Mouse (Mus musculus) frontal cortex, adult (tissue): ENCODE results near the gene Ptges2.

Experiments used
- ATAC-seq: cut with Nextera tagmentation; 2 replicates; pipeline ENCODE4 v1.9.2; 2017; ENCODE audit warnings: mild to moderate bottlenecking, moderate library complexity, mixed read lengths; ENCODE audit not compliant: low TSS enrichment

Ptges2 gene

GRCm38 (mm10) chr2:32374191-32374590 is 21.5 kb upstream of the Ptges2 start:
- ATAC-seq: no peak

- ATAC-seq: no peak; the same call in 1 of the 2 replicates
These were observed 20.3 kb upstream of the Ptges2 start for GRCm38 (mm10) chr2:32375317-32375940.

DNA sequence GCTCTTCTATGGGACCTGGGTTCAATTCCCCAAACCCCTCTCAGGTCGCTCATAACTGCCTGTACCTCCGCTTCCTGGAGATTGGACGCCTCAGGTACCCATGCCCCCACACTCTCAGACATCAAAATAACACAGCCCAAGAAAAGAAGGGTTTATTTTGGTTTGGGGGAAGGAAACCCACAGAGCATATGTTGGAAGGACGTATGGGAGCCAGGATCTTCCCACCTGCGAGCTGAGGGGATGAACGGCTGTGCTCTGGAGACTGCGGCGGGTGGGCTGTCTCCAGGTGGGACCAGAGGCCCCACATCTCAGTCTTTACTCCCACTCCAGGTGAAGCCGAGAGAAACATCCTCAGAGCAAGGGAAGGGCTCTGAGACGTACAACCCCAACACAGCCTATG is 18.7 kb upstream of the Ptges2 start:
- ATAC-seq: peak; percentile 32

GRCm38 (mm10) chr2:32380001-32380500 is 15.6 kb upstream of the Ptges2 start:
- ATAC-seq: no peak

- peak; percentile 8 for ATAC-seq
These were observed 14.4 kb upstream of the Ptges2 start for GRCm38 (mm10) chr2:32381141-32381774.

DNA sequence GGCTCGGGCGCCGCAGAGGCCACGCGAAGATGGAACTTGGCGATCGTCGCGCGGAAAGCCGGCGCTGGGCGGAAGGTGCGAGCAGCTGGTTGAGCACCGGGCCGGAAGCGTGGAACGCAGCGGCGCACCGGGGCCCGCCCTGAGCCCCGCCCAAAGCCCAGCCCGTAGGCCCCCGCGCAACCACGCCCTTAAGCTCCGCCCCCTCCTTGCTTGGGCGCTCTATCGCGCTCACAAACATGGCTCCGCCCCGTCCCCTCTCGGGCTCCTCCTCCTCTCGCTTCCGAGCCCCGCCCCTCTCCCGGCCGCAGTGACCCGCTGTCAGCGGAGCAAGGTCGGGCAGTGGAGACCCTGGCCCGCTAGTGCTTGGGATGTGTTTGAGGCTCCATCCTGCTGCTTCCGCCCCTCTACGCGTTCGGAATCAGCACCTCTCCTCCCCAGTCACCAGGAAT is 13.9 kb upstream of the Ptges2 start, which contains the start of gene 1110008P14Rik:
Gene 1110008P14Rik (minus strand): TSS at position 164 of the 449 bp plus-strand sequence.
- ATAC-seq: peak; percentile 64

DNA sequence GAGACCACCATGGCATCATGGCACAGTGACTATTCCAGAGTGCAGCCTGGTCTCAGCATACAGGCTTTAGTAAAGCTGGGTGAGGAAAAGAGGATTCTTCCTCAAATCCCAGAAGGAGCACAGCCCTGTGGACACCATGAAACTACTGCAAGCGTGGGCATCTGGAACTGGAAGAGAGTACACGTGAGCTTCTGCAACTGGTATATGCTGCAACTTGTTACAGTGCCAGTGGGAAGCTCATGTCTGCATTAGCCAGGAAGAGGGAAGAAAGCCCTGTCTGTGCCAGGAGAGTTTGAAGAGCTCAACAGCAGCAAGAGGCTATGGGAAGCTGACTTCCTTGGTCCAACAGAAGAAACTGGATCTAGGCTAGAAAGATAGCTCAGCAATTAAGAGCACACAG is 13.0 kb upstream of the Ptges2 start:
- no peak for ATAC-seq

DNA sequence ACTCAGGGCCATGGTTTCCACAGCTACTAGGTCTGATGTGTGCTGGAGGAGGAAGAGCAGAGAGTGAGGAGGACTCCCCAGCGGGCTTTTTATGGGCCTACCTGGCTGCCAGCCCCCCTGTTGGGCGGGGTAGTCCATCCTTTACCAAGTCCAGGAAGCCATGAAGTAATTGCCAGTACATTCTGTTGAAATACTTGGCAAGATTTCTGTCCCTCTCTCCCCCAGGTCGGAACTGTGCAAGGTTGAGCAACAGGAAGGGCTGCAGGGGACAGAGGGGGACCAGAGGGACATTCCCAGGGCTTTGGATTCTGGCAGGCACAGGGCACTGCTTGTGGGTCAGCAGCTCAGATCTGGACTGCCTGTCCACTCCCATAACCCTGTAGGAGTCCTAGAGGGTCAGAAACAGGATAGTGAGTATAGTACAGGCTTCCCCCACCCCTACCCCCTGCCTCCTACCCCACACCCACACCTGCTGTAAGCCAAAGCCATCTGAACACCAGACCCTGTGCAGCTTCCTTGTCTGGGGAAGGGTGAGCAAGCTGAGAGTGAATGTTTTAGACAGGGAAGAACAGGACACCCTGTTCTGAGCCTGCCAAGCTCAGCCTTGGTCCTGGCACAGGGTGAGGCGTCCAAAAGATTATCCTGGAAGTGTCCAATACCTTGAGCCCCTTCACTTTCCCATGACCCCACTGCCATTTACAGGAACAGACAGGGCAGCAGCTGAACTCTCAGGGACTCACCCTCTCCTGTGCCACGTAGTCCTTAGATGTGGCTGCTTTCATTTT is 7.8 kb upstream of the Ptges2 start, which contains the start of gene Lcn2:
Gene Lcn2 (minus strand): TSS at position 547 of the 785 bp plus-strand sequence.
- ATAC-seq: no peak

DNA sequence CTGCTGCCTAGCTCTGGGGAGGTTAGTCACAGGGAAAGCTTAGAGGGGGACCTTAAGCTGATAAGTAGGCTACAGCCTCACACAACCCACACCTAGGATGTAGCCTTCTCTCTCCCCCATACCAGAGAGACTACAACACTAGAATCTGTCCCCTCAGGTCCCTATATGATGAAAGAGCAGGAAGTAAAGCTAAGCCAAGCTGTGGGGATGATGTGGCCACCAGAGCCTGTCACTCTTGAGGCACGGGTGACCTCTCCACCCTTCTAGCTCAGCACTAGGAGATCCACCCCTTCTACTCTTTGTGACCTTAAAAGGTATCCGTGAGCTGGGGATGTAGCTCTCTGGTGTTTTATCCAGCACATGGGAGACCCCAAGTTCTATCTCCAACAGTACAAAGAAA is 6.5 kb upstream of the Ptges2 start:
- no peak for ATAC-seq

DNA sequence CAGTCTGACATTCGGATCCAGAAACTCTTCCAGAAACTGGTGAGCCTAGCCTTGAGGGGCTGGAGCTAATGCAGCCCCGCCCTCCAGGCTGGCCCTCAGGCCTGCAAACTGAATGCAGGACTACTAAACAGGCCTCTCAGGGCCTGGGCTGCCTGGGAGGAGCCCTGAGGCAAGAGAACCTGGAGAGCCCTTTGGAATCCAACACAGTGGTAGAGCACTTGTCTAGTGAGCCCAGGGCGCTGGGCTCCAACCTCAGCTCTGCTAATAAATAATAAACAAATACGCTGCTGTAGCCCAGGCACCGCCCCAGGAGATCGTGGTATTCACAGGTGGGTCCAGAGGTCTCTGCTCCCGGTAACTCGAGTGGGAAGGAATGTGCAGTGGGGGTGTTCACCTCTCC is 4.8 kb upstream of the Ptges2 start:
- no peak for ATAC-seq

DNA sequence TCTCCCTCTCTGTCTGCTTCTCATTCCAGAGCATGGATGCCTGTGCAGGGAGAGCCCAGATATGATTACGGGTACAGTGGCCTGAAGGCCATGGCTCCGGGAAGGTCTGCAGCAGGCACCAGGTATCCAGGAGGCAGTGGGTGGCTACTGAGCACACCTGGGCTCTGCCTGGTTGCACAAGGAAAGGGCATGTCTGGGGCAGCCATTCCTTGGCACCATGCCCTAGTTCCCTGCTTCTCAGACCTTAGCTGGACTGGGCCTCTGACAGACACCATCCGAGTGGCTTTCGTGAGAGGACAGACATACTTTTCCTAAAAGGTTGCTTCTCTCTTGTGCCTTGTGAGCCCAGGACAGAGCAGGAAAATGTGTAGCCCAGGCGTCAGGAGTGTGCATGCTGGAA is 3.6 kb upstream of the Ptges2 start:
- ATAC-seq: no peak

GRCm38 (mm10) chr2:32394973-32395372 is 723 bp upstream of the Ptges2 start:
- peak; percentile 5; the same call in 1 of the 2 replicates for ATAC-seq

DNA sequence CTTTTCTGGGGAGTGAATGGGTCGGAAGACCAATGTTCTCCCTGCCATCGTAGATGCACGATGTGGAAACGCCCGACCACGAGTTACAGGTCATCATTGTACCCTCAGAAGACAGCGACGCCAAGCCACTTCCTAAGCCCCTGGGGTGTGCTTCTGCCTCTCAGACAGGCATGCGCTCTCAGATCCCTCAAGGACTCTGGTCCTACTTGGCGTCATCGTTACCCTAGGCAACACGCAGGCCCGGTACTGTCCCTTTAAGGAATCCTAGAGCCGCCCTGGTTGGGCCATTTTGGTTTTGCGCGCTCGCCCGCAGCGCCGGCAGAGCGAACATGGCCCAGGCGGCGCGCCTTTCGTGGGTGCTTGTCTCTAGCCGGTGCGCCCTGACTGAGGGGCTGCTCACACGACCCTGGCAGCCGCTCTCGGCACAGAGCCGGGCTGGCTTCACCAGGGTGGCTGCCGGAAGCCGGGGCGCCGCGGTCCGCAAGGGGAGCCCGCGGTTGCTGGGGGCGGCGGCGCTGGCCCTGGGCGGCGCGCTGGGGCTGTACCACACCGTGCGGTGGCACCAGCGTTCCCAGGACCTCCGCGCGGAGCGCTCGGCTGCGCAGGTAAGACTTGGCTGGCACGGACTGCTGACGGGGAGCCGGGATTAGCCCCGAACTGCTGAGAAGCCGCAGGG is 388 bp downstream of the Ptges2 start:
- ATAC-seq: peak; percentile 93

DNA sequence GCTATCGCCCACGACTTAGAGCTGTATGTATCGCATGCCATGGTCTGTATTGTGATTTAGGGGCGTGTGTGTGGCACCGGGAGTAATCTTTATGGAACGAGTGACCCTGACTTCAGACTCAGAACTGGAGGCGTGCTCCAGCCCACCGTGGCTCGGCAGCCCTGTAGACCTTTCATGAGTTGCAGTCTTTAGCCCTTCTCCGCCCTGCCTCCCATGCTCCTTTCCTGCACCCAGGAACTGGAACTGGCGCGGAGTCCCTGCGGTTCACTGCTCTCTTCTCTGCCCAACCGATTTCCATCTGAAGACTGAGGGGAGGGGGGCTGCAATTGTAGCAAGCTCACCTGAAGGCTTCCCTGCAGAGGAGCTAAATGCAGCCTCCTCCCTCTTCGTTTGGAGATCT is 999 bp downstream of the Ptges2 start:
- no peak for ATAC-seq

- peak; percentile 68 for ATAC-seq
These were observed 9.0 kb downstream of the Ptges2 start for GRCm38 (mm10) chr2:32404663-32405062.

DNA sequence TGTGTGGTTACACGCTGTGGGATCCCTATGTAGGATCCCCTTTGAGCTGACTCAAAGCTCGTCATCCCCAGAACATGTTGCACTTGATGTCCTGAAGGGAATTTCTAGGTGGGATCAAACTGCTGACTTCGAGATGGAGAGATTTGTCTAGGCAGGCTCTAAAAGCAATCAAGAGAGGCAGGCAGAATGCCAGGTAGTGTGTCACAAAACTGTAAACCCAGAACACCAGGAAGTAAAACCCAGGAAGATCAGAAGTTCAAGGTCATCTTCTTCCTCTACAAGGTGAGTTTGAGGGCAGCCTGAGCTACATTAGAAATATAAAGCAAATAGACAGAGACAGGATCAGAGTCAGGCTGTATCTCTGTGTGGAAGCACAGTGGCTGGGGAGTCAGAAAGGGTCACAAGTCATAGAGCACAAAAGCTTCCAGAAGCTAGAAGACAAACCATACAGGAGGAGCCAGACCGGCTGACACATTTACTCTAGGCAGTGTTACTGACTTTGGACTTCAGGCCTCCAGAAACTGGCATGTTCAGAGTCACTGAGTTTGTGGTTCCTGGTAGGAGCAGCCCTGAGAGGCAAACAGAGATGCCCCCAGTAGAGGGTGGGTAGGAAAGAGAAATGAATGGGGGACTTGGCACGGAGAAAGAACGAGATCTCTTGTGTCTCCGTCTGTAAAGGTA is 11.6 kb downstream of the Ptges2 start:
- no peak for ATAC-seq

GRCm38 (mm10) chr2:32408429-32409424 is 13.0 kb downstream of the Ptges2 start:
- no peak for ATAC-seq

DNA sequence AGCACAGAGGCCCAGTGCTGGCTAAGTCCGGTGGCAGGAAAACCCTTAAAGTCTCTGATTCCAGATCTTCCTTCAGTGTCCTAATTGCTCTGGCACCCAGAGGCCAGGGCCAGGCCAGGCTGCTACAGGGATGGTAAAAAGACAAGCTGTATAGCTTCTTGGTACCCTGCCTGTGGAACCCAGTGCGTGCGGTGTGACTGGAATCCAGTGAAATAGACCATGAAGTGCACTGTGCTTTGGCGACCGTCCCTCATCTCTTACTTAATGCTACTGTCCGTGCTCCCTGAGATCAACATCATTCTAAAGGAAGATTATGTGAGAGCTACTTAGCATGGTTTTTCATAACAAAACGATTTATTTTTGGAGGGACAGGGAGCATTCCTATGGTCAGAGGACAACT is 15.7 kb downstream of the Ptges2 start:
- no peak for ATAC-seq

DNA sequence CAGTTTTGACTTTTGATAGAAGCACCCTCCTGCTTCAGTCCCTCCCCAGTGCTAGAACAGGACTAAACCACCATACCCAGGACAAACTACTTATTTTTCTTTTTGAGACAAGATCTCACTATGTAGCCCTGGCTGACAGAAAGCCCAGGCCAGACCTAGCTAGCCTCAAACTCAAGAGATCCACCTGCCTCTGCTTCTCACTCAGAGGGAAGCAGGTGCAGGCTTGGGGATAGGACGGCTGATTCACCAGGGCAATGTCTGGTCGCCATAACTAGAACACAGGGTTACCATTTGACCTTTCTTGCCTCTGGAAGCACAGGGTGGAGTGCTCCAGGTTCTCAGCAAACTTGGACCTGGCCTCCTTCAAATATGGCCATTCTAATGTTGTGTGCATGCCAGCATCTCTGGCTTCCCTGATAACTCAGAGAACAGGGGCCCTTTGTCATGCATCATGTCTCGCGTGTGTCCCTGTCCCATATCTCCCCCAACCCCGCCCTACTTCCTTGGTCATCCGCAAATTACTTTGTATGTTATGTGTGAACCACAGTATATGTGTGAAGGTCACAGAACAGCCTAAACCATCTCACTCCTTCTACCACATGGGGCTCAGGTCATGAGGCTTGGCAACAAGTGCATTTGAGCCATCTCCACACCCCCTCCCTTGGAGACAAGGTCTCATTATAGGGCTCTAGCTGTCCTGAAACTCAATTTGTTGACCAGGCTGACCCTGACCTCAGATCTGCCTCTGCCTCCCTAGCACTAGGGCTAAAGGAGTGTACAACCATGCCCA is 17.2 kb downstream of the Ptges2 start:
- ATAC-seq: no peak
